Mouse (Mus musculus): Measurements from ENCODE around the gene Ppil4. TPM values are rescaled to one million over a fixed set of nuclear protein-coding genes. Genes with fewer than 3 reads are reported as not detected.
A peak's percentile ranks its signal among the peaks of the same experiment; 100 is the strongest.
"Not testable (repeated sequence)": the region's sequence is repeated elsewhere in the genome, so short reads cannot be mapped to it uniquely, and the experiment has no call there.

Ppil4 gene
- total RNA-seq (2014; fragmentation: Nextera tagmentation) = 32.8 and 38.8 TPM in 2 replicates
- 79.6 and 88.6 TPM in 2 replicates for total RNA-seq (2017)

DNA sequence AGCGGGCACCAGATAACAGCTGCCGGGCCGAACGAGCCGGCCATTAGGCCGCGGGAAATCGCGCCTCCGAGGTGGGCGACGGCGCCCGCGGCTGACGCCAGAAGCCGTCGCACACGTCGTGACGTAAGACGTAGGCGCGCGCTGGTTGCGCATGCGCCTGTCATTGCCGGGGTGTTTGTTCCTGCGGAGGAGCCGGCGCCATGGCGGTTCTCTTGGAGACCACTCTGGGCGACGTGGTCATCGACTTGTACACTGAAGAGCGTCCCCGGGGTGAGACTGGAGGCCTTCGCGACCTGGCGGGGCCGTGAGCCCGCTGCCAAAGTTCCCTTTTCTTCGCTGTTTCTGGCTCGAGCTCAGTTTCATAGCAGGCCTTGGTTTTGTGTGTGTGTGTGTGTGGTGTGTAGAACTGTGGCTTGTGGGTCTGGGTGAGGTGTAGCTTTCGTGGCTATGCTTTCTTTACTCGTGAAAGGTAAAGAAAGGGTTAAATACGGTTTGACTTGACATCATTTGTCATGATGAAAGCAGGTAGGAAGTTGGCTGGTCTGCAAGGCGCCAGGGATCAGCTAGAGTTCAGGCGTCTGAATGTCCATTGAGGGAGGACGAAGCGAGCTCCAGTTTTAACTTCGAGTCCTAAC, at the start of gene Ppil4, which contains the start of gene Ginm1:
Gene Ppil4 (plus strand): TSS at position 141 of the 635 bp plus-strand sequence.
Gene Ginm1 (minus strand): TSS at position 74 of the 635 bp plus-strand sequence.
- peak; percentile 99 for ATAC-seq (replicated peaks; ENCODE audit: poor library complexity, severe bottlenecking)

DNA sequence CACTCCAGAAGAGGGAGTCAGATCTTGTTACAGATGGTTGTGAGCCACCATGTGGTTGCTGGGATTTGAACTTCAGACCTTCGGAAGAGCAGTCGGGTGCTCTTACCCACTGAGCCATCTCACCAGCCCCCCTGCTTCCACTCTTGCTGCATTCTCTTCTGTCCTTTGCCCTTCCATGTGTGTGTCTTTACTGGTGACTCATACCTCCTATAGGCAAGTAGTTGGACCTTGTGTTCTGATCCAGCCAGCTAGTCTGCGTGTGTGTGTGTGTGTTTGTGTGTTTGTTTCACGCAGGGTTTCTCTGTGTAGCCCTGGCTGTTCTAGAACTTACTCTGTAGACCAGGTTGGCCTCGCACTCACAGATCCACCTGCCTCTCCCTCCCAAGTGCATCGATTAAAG, 47.2 kb upstream of the Ppil4 start:
- not testable (repeated sequence) for ATAC-seq (replicated peaks; ENCODE audit: poor library complexity, severe bottlenecking)

DNA sequence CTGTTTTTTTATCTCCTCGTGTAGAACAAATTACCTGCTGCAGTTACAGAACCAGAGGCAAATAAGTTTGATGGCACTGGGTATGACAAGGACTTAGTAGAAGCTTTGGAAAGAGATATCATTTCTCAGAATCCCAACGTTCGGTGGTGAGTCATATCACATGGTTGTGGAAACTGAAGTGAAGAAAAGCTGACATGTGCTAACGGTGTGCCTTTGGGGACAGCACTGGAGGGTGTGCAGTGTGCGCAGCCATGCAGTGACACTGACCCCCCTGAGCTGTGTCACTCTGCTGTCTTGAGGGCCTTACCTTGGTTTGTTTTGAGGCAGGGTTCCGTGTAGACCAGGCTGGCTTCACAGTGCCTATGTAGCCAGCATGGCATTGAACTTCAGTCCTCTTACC, 43.9 kb upstream of the Ppil4 start:
- no peak for ATAC-seq (replicated peaks; ENCODE audit: poor library complexity, severe bottlenecking)

DNA sequence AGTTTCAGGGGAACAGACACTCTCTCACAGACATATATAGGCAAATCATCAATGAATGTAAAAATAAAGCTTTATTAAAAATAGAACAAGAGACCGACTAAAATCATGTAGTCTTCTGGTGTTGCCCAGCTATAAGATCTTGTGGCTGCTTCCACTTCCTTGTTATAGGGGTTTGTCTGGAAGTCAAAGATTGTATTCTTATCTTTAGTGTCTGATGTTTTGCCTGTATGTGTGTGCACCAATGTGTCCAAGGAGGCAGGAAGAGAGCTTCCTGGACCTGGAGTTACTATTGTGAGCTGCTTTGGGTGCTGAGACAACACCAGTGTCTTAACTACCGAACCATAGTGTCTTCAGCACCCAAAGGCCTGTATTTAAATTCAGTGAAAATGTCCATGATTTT, 35.1 kb upstream of the Ppil4 start:
- ATAC-seq (replicated peaks; ENCODE audit: poor library complexity, severe bottlenecking) = no peak

DNA sequence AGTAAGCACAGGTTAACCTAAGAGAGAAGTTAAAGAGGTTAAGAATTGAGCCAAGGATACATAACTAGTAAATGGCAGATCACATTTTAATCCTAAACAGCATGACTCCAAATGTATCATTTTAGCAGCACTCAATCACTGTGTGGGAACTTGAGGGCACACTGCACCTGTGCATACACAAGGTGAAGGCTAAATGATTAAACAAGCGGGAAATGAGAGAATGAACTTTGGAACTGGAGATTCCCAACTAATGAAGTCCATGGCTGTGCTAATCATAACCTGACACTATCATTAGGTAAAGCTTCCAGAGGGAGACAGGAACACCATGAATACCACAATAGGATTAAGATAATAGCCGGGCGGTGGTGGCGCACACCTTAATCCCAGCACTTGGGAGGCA, 20.3 kb upstream of the Ppil4 start:
- ATAC-seq (replicated peaks; ENCODE audit: poor library complexity, severe bottlenecking) = no peak

DNA sequence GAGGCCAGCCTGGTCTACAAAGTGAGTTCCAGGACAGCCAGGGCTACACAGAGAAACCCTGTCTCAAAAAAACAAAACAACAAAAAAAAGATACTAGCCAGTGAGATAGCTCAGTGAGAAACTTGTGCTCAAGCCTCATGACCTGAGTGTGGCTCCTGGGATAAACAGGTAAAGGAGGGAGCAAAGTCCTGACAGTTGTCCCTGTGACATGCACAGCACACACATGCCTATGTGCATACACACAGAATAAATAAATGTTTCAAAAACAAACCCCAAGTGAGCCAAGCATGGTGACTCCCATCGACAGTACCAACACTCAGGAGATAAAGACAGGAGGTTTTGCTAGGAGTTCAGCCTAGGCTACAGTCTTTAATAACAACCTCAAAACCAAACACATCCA, 19.9 kb upstream of the Ppil4 start:
- ATAC-seq (replicated peaks; ENCODE audit: poor library complexity, severe bottlenecking) = no peak

DNA sequence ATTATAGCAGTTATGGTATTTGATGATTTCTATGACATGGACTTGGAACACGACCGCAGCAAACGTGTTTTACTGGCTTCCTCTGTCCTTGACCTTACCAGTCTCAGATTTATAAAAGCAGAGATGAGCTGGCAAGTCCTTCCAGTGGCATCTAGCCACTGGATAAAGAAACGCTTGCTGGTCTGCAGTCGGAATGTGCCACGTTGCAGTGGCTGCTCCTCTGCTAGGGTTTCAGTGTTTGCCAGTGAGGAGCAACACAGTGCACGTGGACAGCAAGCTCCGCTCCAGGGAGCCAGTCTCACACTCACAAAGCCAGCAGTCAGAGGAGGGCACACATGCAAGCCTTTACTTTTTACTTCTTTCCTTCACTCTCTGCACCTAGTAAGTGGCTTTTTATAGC, 17.3 kb upstream of the Ppil4 start:
- ATAC-seq (replicated peaks; ENCODE audit: poor library complexity, severe bottlenecking) = no peak

DNA sequence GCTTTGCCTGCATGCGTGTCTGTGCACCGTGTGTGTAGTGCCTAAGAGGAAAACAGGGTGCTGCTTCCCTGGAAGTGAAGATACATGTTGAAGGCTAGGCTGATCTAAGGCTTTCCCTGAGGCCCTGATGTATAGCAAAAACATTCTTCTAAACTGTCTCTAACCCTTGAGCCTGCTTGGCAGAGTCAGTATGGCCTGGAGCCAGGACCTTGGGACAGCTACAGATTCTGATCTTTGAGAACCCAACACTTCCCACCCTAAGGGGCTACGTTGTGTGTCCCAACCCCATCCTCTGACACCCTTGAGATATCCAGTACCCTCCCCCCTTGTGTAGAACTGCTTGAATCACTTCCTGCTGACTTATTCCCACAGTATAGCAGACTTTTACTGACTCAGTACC, 14.3 kb upstream of the Ppil4 start:
- ATAC-seq (replicated peaks; ENCODE audit: poor library complexity, severe bottlenecking) = no peak

DNA sequence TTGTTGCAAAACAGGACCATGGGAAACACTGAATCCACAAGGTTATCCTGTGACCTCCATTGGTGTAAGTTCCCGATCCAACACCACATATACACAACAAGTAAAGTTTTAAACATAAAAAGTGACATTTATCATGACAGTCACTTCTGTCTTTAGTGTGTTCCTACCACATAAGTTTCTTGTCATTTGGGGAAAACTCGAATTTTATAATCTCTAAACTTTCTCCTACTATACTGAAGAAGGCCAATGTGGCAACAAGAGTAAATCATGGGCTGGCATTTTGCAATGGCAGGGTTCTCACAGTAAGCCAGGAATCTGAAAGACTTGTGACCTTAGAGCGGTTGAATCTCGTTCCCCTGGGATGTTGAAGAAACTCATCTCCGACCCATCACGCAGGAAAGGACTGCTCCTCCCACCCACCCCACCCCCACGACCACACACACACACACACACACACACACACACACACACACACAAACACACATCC, 12.9 kb upstream of the Ppil4 start:
- no peak for ATAC-seq (replicated peaks; ENCODE audit: poor library complexity, severe bottlenecking)

DNA sequence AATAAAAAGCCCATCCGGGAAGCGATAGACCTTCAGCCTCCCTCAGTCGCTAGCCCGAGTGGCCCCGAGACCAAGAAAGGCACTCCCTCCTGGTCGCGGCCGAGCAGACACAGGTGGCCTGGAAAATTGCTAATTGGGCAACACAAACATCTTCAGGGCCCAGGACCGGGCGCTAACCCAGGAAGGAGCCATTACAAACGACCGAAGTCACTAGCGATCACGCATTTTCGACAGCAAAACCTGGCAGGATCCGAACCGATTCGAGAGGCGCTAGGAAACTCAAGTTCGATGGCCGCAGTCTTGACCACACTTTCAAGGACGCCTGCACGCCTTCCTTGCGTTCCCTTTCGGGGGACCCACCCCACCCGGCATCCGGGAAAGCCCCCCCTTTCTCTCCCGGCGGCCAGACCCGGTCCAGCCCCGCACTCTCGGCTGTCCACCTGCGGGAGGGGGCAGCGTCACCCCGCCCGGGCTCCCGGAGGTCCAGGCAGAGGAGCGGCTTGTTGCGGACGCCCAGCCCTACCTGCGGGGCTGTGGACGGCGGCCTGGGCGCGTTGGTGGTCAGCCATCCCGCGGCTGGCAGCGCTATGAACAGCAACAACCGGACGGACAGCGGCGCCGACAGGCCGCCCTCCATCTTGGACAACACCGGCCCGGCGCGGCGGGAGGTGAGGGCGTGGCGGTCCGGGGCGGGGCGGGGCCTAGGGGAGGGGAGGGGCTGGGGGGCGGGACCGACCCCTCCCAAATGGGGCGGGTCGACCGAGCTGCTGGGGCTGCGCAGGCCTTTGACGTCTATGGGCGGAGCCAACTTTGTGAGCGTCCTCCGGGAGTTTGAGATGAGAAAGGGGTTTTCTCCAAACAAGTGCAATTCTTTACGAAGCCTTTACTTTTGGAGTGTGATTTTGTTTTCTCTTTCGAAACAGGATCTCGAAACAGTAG, 12.2 kb upstream of the Ppil4 start:
- ATAC-seq (replicated peaks; ENCODE audit: poor library complexity, severe bottlenecking) = peak; percentile 94

DNA sequence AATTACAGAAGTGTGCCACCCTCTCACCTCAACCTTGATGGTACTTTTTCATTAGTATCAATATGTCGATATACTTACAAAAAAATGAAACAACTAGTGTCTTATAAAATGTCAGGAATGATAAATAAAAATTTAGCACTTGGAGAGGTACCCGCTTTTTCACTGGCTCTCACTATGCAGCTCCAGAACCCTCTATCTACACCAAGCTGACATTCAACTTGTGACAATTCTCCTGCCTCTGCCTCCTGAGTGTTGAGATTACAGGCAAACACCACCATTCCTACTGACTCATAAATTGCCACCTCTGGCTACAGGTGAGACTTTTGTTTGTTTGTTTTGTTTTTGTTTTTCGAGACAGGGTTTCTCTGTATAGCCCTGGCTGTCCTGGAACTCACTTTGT, 11.5 kb upstream of the Ppil4 start:
- ATAC-seq (replicated peaks; ENCODE audit: poor library complexity, severe bottlenecking) = no peak

DNA sequence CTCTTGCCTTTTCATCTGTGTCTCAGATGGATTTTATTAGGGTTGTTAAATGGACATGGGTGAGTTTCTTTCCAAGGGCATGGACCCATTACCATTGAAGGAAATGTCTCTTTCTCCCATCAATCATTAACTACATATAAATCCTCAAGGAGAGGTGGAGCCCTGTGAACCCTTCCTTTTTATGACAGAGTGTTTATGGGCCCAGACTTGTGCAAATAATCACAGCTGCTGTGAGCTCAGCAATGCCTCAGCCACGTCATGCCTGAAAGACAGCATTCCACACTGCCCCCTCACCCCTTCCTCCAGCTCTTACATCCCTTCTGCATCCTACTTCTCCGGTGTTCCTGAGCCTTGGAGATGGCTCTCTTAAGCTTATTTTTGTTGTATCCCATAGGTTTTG, 5.4 kb upstream of the Ppil4 start:
- no peak for ATAC-seq (replicated peaks; ENCODE audit: poor library complexity, severe bottlenecking)

DNA sequence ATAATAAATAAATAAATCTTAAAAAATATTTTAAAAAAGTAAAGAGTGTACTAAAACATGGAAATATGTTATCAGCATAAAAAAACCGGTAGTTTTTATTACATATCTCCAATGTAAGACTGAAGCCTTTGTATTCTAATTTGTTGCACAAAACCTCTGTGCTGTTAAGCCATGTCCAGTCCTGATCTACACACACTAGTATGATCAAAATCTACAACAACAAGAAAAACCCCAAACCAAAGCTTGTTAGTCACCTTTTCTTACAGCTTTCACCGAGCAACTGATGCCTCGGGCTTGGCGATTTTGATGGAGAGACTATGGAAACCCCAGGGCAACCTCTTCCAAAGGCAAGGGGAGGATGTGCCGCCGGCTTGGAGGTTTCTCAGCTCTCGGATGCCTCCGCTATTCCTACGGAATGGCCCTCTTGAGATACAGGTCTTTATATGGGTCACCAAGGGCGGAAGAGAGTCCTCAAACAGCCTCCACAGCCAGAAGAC, 389 bp upstream of the Ppil4 start:
- ATAC-seq (replicated peaks; ENCODE audit: poor library complexity, severe bottlenecking) = no peak

DNA sequence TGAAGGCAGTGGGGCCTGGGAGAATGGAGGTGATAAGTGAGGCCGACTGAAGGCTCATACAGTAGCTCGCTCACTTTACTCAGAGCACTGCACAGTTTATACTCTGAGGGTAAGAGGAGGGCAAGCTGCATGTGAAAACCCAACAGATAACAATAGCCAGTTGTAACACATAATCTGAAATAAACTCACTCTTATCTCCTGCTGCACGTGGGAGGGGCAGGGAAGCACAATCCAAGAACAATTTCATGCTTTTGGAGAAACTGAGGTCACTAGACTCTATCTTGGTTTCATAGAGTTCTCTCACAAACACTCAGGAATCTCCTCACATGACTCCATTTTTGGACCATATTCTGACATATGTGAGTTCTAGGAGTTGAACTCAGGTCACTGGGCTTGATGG, 8.6 kb downstream of the Ppil4 start:
- ATAC-seq (replicated peaks; ENCODE audit: poor library complexity, severe bottlenecking) = no peak

DNA sequence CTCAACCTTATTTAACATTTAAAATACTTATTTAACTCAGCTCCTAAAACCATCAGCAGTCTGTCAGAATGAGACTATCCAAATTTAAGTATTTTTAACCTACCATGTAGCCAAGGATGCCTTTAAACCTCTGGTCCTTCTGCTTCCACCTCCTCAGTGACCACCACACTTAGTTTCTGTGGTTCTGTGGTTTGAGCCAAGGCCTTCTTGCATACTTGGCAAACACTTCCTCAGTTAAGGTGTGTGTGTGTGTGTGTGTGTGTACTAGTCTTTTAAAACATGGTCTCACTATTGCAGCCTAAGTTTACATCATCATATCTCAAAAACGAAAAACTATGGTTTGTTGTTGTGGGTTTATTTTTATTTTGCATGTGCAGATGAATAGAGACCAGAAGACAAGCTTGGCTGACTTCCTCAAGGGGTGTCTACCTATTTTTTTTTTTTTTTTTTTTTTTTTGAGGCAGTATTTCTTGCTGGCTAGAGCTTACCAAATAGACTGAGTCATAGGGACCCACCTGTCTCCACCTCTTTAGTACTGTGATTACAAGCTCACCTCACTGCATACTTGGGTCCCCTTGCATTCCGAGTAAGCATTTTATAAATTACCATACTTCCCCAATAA, 9.9 kb downstream of the Ppil4 start:
- peak; percentile 68 for ATAC-seq (replicated peaks; ENCODE audit: poor library complexity, severe bottlenecking)

DNA sequence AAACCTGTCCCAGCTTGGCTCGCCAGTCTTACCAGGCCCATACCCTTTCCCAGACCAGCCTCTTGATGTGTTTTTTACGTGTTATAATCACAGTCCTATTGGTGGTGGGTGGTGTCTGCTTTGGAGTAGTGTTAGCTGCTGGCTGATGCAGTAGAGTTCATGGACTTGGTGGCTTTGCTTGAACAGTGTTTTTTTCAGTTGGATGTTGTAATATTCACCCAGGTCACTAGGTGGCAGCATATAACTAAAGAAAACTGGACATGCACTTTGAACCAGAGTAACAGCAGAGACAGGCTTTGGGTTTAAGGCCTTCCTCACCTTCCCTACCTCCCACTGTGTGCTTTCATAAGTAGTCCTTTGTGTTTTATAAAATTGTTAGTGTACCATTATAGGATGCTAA, 17.2 kb downstream of the Ppil4 start:
- peak; percentile 81 for ATAC-seq (replicated peaks; ENCODE audit: poor library complexity, severe bottlenecking)

DNA sequence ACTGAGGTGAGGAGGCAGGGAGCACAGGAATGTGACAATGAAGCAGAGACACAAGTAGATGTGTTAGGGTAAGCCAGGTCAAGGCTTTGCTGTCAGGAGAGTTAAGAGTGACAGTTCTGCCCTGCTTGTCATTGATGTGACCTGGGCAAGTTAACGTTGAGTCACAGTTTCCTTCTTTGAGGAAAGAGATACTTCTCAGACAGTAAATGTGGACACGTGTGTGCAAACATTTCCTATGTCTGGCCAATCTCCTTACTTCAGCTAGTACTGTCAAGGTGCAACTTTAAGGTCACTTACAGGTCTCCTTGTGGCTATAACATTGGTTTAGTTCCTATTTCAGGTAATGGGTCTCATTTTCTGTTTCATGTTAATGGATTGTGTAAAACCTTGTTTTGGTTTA, 23.8 kb downstream of the Ppil4 start:
- ATAC-seq (replicated peaks; ENCODE audit: poor library complexity, severe bottlenecking) = no peak

DNA sequence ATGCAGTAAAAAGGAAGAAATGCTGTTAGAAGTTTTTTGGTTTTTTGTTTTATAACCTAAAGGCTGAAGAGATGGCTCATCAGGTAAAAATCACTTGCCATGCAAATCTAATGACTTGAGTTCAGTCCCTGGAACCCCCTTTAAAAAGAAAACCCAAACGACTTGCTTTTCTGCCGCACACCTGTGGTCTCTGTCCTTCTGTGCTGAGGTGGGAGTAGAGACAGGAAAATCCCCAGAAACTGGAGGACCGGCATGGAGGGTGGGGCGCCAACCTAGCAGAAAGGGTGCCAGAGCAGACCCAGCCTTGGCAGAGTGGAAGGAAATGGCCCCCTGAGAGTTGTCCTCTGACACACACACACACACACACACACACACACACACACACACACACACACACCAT, 26.0 kb downstream of the Ppil4 start:
- ATAC-seq (replicated peaks; ENCODE audit: poor library complexity, severe bottlenecking) = no peak

DNA sequence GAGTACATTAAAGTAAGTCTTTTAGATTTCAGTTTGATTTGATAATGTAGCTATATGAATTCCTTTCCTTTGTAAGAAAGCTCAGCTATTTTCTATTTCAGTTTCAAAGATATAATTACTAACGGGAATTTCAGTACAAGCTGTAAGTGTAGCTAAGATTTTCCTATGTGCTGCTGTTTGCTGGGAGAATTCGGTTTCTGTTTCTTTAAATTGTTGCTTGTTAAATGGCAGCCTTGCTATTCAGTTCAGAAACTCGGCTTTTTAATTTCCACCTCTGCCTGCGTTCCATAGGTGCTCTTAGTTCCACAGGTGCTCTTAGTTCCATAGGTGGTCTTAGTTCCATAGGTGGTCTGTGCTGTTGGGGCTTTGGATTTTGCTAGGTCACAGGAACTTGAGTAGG, 26.5 kb downstream of the Ppil4 start:
- no peak for ATAC-seq (replicated peaks; ENCODE audit: poor library complexity, severe bottlenecking)

DNA sequence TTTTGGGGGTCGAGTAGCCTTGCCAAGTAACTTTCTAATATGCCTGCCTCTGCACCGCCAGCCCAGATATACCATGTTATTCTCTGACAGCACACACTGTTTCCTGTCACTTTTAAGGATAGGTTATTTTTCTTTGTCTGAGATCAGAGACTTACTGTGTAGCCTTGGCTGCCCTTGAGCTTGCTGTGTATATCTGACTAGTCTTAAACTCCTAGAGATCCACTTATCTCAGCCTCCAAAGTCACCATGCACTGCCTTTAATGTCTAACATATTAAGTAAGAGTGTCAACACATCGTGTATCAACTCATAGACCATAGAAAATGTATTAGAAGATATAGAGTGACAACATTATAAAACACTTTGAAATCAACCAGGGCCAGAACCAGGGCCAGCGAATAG, 26.9 kb downstream of the Ppil4 start:
- ATAC-seq (replicated peaks; ENCODE audit: poor library complexity, severe bottlenecking) = no peak

DNA sequence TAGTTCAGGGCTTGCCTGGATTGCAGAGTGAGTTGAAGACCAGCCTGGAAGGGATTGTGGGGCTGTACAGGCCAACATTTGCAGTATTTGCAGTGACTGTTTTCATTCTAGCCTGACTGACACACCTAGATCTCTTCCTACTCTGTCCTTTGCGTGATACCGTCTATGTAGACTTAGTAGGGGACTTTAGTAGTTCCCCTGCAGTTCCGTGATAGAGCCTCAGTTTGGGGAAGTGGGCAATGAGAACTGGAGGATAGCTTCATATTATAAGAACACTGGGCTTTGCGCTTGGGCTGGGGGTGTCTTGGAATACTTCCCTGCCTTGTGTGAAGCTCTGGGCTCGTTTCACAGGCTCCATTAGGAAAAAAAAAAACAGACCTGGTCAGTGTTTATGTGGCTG, 27.5 kb downstream of the Ppil4 start:
- no peak for ATAC-seq (replicated peaks; ENCODE audit: poor library complexity, severe bottlenecking)

Measured in granulocyte monocyte progenitor cell, adult 5-6 weeks (primary cell).